Mouse (Mus musculus) megakaryocyte progenitor cell, adult 5-6 weeks (primary cell): ENCODE measurements around the gene Gm14862. TPM values are rescaled to one million over a fixed set of nuclear protein-coding genes. Genes with fewer than 3 reads are reported as not detected.

Source experiments
- ATAC-seq: replicated peaks from 2 replicates; pipeline ENCODE4 v1.8.0; 2016; ENCODE audit warnings: mild to moderate bottlenecking, moderate TSS enrichment, inconsistent platforms; ENCODE audit not compliant: poor library complexity
- total RNA-seq, 2 experiments: library from RNA; stranded (forward) in 1 of 2; stranded (reverse) in 1 of 2; fragments of 157-497, 149-512 nt in 1 of 2; fragments of 200-1000 nt in 1 of 2; gene quantifications; 2 replicates each; pipeline versions ENCODE4 v1.2.3 to v1.2.4; 2015 to 2017

Gm14862 gene
- total RNA-seq, 2 experiments from 2014 or later = not detected

- no peak for ATAC-seq
These were observed 29.6 kb downstream of the Gm14862 start for GRCm38 (mm10) chrX:9227105-9227504.

- no peak for ATAC-seq
These were observed 34.1 kb downstream of the Gm14862 start for GRCm38 (mm10) chrX:9222412-9223221.

- ATAC-seq = no peak
These were observed 35.0 kb downstream of the Gm14862 start for GRCm38 (mm10) chrX:9221736-9222135.

- peak; percentile 76 for ATAC-seq
These were observed 35.5 kb downstream of the Gm14862 start for GRCm38 (mm10) chrX:9221206-9221605.

- ATAC-seq = 0 out of 2 replicates have a peak, but pooled peaks have one; percentile 11
These were observed 37.1 kb downstream of the Gm14862 start for GRCm38 (mm10) chrX:9219570-9219969.

GRCm38 (mm10) chrX:9216244-9216643 lies 40.5 kb downstream of the Gm14862 start:
- peak; percentile 50 for ATAC-seq

GRCm38 (mm10) chrX:9205121-9205520 lies 51.6 kb downstream of the Gm14862 start:
- no peak for ATAC-seq

GRCm38 (mm10) chrX:9202781-9203405 lies 53.8 kb downstream of the Gm14862 start:
- ATAC-seq = no peak

GRCm38 (mm10) chrX:9201954-9202353 lies 54.7 kb downstream of the Gm14862 start:
- ATAC-seq = no peak

Other genes starting within 250 kb of the Gm14862 start
- gene Fthl17e, start 223.4 kb downstream of the Gm14862 start, total RNA-seq (2015) = not detected in 2 replicates
- gene Fthl17e, start 223.4 kb downstream of the Gm14862 start, total RNA-seq (2017) = not detected in 2 replicates
- not detected in 2 replicates for gene Fthl17f, start 193.9 kb downstream of the Gm14862 start, total RNA-seq (2015)
- gene Fthl17f, start 193.9 kb downstream of the Gm14862 start, total RNA-seq (2017) = not detected in 2 replicates
- gene 4930402K13Rik, start 152.3 kb downstream of the Gm14862 start, total RNA-seq (2015) = not detected in 2 replicates
- gene 4930402K13Rik, start 152.3 kb downstream of the Gm14862 start, total RNA-seq (2017) = not detected in 2 replicates
- not detected in 2 replicates for gene Lancl3, start 57.0 kb downstream of the Gm14862 start, total RNA-seq (2015)
- 0.04 and 0.10 TPM in 2 replicates for gene Lancl3, start 57.0 kb downstream of the Gm14862 start, total RNA-seq (2017)
- 27.6 and 33.8 TPM in 2 replicates for gene Xk, start 15.9 kb upstream of the Gm14862 start, total RNA-seq (2015)
- gene Xk, start 15.9 kb upstream of the Gm14862 start, total RNA-seq (2017) = 8.8 and 10.5 TPM in 2 replicates
- gene H2al1m, start 26.9 kb upstream of the Gm14862 start, total RNA-seq (2015) = 2.3 TPM in 2 replicates
- not detected in 2 replicates for gene H2al1m, start 26.9 kb upstream of the Gm14862 start, total RNA-seq (2017)
- gene H2al1k, start 93.7 kb upstream of the Gm14862 start, total RNA-seq (2015) = not detected in 2 replicates
- not detected in 2 replicates for gene H2al1k, start 93.7 kb upstream of the Gm14862 start, total RNA-seq (2017)
- 67.7 and 88.1 TPM in 2 replicates for gene Cybb, start 230.9 kb upstream of the Gm14862 start, total RNA-seq (2015)
- gene Cybb, start 230.9 kb upstream of the Gm14862 start, total RNA-seq (2017) = 66.5 and 89.6 TPM in 2 replicates